Mouse (Mus musculus) E14TG2a.4 (cell line): ENCODE measurements around the gene Ric8b.

Source experiments
- H3K27me3 ChIP-seq: 2 replicates; pipeline ENCODE4 v1.6.1; 2014; ENCODE audit warnings: low read length, control low read depth; ENCODE audit not compliant: insufficient read depth
- H3K36me3 ChIP-seq: 2 replicates; pipeline ENCODE4 v1.6.1; 2014; ENCODE audit warnings: low read length, control low read depth; ENCODE audit not compliant: insufficient read depth
- H3K4me1 ChIP-seq: replicated peaks from 2 replicates; pipeline ENCODE4 v1.6.1; 2014; ENCODE audit warnings: low read depth, low read length, control low read depth
- H3K4me3 ChIP-seq: replicated peaks from 2 replicates; pipeline ENCODE4 v1.5.1; 2014; ENCODE audit warnings: mild to moderate bottlenecking, low read length
- H3K9me3 ChIP-seq: 2 replicates; pipeline ENCODE4 v1.6.1; 2014; ENCODE audit warnings: low read length, control low read depth
- CTCF ChIP-seq: conservative IDR thresholded peaks from 2 replicates; pipeline ENCODE4 v1.5.1; 2014; ENCODE audit warnings: low read length
- NANOG ChIP-seq: IDR thresholded peaks from 2 replicates; pipeline ENCODE4 v1.6.1; 2014; ENCODE audit warnings: borderline replicate concordance, low read length, mixed read lengths
- POU5F1 ChIP-seq: IDR thresholded peaks from 2 replicates; pipeline ENCODE4 v1.6.1; 2014; ENCODE audit warnings: low read length, borderline replicate concordance

Ric8b gene

DNA sequence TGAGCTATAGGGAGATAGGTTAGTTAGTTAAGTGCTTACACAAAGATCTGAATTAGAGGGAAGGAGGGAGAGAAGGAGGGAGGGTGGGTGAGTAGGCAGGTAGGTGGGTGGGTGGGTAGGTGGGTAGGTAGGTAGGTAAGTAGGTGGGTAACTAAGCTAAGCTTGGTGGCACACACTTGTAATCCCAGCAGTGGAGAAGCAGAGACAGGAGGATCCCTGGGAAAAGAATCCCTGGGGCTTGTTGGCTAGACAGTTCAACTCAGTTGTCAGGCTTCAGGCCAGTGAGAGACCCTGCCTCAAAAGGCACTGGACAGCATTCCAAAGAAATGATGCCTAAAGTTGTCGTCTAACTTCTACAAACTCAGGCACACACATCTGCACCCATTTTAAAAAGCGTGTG, 64.0 kb downstream of the Ric8b start:
- H3K36me3 ChIP-seq: peaks cover 50% of the 10 kb centered on the region
- no peaks in the 10 kb centered on the region for H3K9me3 ChIP-seq
- H3K27me3 ChIP-seq: no peaks in the 10 kb centered on the region
- H3K4me3 ChIP-seq: peak overlapping the region; percentile 54
- TF ChIP-seq NANOG: no peak
- TF ChIP-seq POU5F1: no peak
- no peak for TF ChIP-seq CTCF
- peaks cover 28% of the 10 kb centered on the region for H3K4me1 ChIP-seq

DNA sequence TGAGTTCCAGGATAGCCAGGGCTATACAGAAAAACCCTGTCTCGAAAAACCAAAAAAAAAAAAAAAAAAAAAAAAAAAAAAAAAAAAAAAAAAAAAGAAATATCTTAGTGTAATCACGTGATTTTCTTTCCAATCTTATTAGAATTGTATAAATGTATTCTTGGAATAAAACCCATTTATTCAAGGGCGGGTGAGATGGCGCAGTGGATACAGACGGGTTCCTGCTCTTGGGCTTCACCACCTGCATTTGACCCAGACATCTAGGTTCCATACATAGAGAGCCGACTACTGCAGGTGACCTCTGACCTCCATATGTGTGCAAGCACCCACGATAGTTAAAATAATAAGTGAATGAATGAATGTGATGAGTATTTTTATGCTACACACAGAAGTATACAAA, 65.3 kb downstream of the Ric8b start:
- peaks cover 47% of the 10 kb centered on the region for H3K36me3 ChIP-seq
- H3K27me3 ChIP-seq: no peaks in the 10 kb centered on the region
- no peaks in the 10 kb centered on the region for H3K9me3 ChIP-seq
- peaks cover 40% of the 10 kb centered on the region for H3K4me1 ChIP-seq
- TF ChIP-seq POU5F1: no peak
- no peak for TF ChIP-seq CTCF
- TF ChIP-seq NANOG: no peak
- H3K4me3 ChIP-seq: no peak overlapping the region

- no peak overlapping the region; the same call in 1 of the 2 replicates for H3K4me3 ChIP-seq
- TF ChIP-seq NANOG (no peak), CTCF (no peak), POU5F1 (no peak)
- no peaks in the 10 kb centered on the region for H3K9me3 ChIP-seq
- peaks cover 34% of the 10 kb centered on the region for H3K36me3 ChIP-seq
- peaks cover 60% of the 10 kb centered on the region for H3K4me1 ChIP-seq
- no peaks in the 10 kb centered on the region for H3K27me3 ChIP-seq
Observed at GRCm38 (mm10) chr10:84985956-84986355, 68.5 kb downstream of the Ric8b start.

DNA sequence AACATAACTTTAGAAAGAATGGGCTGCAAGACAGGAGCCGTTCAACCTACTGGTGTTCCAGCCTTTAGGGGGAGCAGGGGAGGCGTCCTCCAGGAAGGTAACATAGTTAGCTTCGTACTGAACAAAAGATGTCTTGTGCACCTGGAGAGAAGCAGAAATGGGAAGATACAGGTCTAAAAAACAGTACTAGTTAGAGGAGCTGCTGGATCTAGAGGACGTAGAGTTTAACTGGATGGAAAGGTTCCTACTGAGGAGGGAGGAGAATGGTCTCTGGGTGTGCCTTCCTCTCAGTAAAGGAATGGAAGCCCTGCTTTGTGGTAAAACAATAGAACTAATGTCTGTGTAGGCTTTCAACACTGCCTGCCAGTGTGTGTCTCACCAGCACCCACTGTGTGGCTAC, 70.2 kb downstream of the Ric8b start:
- Histone ChIP-seq H3K36me3 (peaks cover 44% of the 10 kb centered on the region), H3K27me3 (no peaks in the 10 kb centered on the region), H3K9me3 (no peaks in the 10 kb centered on the region), H3K4me3 (no peak overlapping the region), H3K4me1 (peaks cover 56% of the 10 kb centered on the region)
- TF ChIP-seq NANOG (no peak), POU5F1 (no peak), CTCF (peak; percentile 23)

DNA sequence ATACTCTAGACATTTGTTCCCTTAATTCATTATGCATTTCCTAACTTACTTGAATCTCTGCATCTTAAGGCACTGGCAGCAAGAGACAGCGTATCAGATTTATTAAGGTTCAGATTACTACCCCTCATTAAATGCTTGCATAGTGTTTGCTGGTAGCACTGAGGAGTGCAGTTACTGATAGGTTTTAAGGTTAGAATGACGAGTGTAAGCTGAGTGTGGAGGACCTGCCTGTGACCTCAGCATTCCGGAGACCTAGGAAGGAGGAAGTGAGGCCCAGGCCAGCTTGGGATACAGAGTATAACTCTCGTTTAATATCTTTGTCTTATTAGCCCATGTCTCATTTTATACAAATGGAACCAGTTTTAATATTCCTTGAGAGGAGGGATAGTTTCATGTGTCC, 71.2 kb downstream of the Ric8b start:
- no peaks in the 10 kb centered on the region for H3K27me3 ChIP-seq
- TF ChIP-seq POU5F1: no peak
- no peak for TF ChIP-seq NANOG
- TF ChIP-seq CTCF: no peak
- H3K9me3 ChIP-seq: no peaks in the 10 kb centered on the region
- no peak overlapping the region for H3K4me3 ChIP-seq
- peaks cover 56% of the 10 kb centered on the region for H3K4me1 ChIP-seq
- peaks cover 44% of the 10 kb centered on the region for H3K36me3 ChIP-seq

DNA sequence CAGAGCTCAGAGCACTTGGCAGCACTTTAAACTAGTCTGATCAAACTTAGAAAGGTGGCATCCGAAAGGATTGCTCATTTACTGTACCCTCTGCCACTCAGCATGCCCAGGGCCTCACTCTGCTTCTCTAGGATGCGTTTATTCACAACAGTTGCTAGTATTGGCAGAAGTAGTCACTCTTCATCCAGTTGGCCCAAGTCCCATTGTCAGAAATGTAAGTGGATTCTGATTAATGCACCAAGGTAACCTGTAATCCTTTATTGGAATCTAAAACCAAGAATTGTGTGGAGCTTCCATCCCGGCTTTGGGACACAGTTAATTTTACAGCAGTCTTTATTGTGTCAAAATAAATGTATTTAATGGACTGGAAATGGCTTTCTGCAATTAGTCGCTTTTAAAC, 76.9 kb downstream of the Ric8b start:
- no peak overlapping the region for H3K4me3 ChIP-seq
- no peaks in the 10 kb centered on the region for H3K9me3 ChIP-seq
- no peak for TF ChIP-seq POU5F1
- no peak for TF ChIP-seq NANOG
- TF ChIP-seq CTCF: no peak
- H3K36me3 ChIP-seq: peaks cover 69% of the 10 kb centered on the region
- H3K4me1 ChIP-seq: peaks cover 27% of the 10 kb centered on the region
- no peaks in the 10 kb centered on the region for H3K27me3 ChIP-seq

- Histone ChIP-seq H3K27me3 (no peaks in the 10 kb centered on the region), H3K4me3 (no peak overlapping the region), H3K9me3 (no peaks in the 10 kb centered on the region), H3K4me1 (peaks cover 23% of the 10 kb centered on the region), H3K36me3 (peaks cover 64% of the 10 kb centered on the region)
- TF ChIP-seq POU5F1 (no peak), NANOG (no peak), CTCF (no peak)
Observed at GRCm38 (mm10) chr10:84994971-84995370, 77.6 kb downstream of the Ric8b start.

DNA sequence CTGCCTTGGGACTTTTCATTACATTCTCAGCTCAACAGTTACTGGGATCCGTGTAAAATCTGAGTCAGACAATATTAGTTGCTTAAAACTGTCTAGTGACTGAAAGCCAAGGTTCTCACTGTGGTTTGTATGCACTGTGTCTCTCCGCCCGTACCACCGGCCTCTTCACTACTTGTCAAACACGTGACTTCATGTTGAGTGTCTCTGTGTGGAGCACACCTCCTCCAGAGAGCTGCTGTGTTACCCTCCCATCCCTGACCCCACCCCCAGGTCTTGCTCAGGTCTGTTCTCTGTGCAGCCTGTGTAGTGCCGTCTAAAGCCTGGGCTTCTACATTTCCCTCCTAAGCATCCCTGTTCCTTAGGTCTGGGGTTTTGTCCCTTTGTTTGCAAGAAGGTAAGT, 79.0 kb downstream of the Ric8b start:
- no peaks in the 10 kb centered on the region for H3K9me3 ChIP-seq
- H3K27me3 ChIP-seq: no peaks in the 10 kb centered on the region
- H3K4me3 ChIP-seq: no peak overlapping the region
- H3K4me1 ChIP-seq: peaks cover 23% of the 10 kb centered on the region
- TF ChIP-seq CTCF (no peak), POU5F1 (no peak), NANOG (no peak)
- peaks cover 59% of the 10 kb centered on the region for H3K36me3 ChIP-seq

- TF ChIP-seq NANOG: no peak
- no peak for TF ChIP-seq POU5F1
- no peak for TF ChIP-seq CTCF
- Histone ChIP-seq H3K27me3 (no peaks in the 10 kb centered on the region), H3K4me1 (peaks cover 23% of the 10 kb centered on the region), H3K4me3 (no peak overlapping the region), H3K36me3 (peaks cover 58% of the 10 kb centered on the region), H3K9me3 (no peaks in the 10 kb centered on the region)
Observed at GRCm38 (mm10) chr10:84997571-84998224, 80.3 kb downstream of the Ric8b start.
